Mouse (Mus musculus): ENCODE measurements at regions not wholly inside any gene's neighbourhood (a gene's known extent, or its start where the extent isn't known, plus 50 kb on each side); places are given as distances from the start of the nearest gene placed in this dataset.

GRCm38 (mm10) chrX:57869648-57870047 is 152.9 kb upstream of the Zic3 start:
- no peak for DNase-seq (ENCODE audit: low read depth)

- no peak for DNase-seq (ENCODE audit: low read depth)
These were observed 105.8 kb upstream of the Zic3 start for GRCm38 (mm10) chrX:57916705-57917104.

GRCm38 (mm10) chrX:57917441-57918145 is 104.9 kb upstream of the Zic3 start:
- DNase-seq (ENCODE audit: low read depth) = no peak

GRCm38 (mm10) chrX:57918181-57919115 is 104.1 kb upstream of the Zic3 start:
- no peak for DNase-seq (ENCODE audit: low read depth)

- peak; percentile 26 for DNase-seq (ENCODE audit: low read depth)
These were observed 102.6 kb upstream of the Zic3 start for GRCm38 (mm10) chrX:57919886-57920285.

GRCm38 (mm10) chrX:57920376-57920775 is 102.1 kb upstream of the Zic3 start:
- no peak for DNase-seq (ENCODE audit: low read depth)

GRCm38 (mm10) chrX:57921294-57921693 is 101.2 kb upstream of the Zic3 start:
- DNase-seq (ENCODE audit: low read depth) = no peak

- DNase-seq (ENCODE audit: low read depth) = no peak
These were observed 100.6 kb upstream of the Zic3 start for GRCm38 (mm10) chrX:57921821-57922449.

GRCm38 (mm10) chrX:57923836-57924235 is 98.7 kb upstream of the Zic3 start:
- peak; percentile 24 for DNase-seq (ENCODE audit: low read depth)

- DNase-seq (ENCODE audit: low read depth) = peak; percentile 48
These were observed 86.9 kb upstream of the Zic3 start for GRCm38 (mm10) chrX:57935621-57936020.

- no peak for DNase-seq (ENCODE audit: low read depth)
These were observed 84.2 kb upstream of the Zic3 start for GRCm38 (mm10) chrX:57938248-57938836.

- no peak for DNase-seq (ENCODE audit: low read depth)
These were observed 71.6 kb upstream of the Zic3 start for GRCm38 (mm10) chrX:57950896-57951295.

- DNase-seq (ENCODE audit: low read depth) = no peak
These were observed 71.2 kb upstream of the Zic3 start for GRCm38 (mm10) chrX:57951301-57951700.

- no peak for DNase-seq (ENCODE audit: low read depth)
These were observed 67.8 kb upstream of the Zic3 start for GRCm38 (mm10) chrX:57954594-57955185.
